Mouse (Mus musculus): ENCODE measurements around the gene Antxrl.

Antxrl gene

DNA sequence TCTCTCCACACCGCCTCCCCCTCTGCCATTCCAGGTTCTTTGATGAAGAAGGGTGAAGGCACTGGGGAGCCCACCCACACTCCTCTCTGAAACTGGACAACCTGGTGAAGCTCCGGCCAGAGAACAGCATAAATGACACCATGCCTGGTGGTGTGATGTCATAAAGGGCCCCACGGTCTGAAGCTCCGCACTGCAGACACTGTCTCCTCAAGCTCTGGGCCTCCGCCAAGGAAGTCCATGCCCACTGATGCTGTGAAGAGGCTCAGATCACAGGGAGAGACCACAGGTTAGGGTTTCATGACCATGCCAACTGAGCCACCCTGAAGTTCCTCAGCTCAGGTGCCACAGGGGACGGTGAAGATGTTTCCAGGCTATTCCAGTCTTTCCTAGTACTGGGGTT lies at the start of gene Antxrl:
TSS of gene Antxrl (plus strand) at position 192 of the 400 bp plus-strand sequence.
- no peak for DNase-seq (ENCODE audit: low spot score in 2 of 2)

DNA sequence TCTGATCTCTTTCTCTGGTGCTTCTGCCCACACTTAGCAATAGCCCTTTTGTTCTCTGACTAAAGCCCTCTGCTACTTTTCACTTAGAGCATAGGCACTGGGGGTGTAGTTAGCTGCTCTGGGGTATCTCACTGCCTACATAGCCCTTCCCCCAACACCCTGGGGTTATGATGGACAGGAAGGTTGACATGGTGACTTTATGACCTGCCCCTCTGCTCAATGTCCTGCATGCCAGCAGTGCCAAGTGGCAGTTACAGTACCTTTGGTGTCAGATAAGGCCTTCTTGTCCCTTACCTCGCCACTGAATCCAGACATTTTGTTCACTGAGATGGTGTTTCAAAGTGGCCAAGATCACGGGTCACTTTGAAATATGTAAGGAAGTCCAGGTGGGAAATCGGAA lies 37.4 kb upstream of the Antxrl start, which contains the start of gene Gm30083:
TSS of gene Gm30083 (minus strand) at position 120 of the 400 bp plus-strand sequence.
- no peak for DNase-seq (ENCODE audit: low spot score in 2 of 2)

DNA sequence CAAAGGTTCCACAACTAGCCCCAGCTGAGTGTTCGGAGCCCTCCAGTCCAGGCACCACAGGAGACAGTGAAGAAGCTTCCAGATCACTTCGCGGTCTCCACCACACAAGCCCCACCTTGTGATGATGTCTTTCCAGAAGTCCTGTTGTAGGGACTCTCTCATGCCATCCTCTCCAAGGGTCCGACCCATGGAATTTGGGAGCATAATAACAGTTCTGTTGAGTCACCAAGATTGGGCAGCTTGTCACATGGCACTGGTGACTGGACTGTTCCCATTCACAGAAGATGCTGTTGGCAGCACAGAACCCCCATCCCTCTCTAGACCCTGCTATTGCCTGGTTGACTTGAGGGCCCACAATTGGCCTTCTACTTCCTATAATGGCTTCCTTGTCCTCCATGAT lies 36.1 kb upstream of the Antxrl start, which contains the start of gene Gm5460:
TSS of gene Gm5460 (plus strand) at position 378 of the 400 bp plus-strand sequence.
- DNase-seq (ENCODE audit: low spot score in 2 of 2) = no peak

DNA sequence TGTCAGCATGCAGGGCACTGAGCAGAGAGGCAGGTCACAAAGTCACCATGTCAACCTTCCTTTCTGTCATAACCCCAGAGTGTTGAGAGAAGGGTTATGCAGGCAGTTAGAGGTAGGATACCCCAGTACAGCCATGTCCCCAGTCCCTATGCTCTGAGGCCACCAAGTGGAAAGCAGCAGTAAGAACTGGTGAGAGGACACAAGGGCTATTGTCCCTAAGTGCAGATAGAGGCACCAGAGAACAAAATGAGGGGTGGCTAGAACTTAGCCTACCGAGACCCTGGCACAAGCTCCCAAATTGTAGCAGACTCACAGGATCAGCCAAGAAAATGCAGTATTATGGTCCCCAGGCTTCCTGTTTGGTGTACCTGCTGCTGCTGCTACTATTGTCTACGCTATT lies 35.6 kb upstream of the Antxrl start:
- DNase-seq (ENCODE audit: low spot score in 2 of 2) = no peak

DNA sequence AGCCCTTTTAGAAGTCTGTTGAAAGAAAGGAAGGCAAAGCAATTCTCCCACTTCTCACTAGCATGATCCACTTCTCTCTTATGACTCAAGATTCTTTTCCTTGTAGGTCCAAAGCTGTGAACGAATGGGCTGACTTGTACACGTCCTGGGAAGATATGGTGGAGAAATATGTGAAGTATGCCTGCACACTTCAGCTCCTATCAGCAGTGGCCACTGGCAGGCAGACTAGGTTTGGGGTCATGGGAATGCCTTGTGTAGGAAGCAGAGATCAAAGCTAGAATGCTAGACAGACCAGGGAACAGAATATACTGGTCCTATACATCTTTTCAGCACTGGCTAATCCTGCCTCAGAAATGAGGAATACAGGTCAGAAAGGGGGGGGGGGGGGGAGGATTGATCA lies 25.8 kb upstream of the Antxrl start:
- no peak for DNase-seq (ENCODE audit: low spot score in 2 of 2)

DNA sequence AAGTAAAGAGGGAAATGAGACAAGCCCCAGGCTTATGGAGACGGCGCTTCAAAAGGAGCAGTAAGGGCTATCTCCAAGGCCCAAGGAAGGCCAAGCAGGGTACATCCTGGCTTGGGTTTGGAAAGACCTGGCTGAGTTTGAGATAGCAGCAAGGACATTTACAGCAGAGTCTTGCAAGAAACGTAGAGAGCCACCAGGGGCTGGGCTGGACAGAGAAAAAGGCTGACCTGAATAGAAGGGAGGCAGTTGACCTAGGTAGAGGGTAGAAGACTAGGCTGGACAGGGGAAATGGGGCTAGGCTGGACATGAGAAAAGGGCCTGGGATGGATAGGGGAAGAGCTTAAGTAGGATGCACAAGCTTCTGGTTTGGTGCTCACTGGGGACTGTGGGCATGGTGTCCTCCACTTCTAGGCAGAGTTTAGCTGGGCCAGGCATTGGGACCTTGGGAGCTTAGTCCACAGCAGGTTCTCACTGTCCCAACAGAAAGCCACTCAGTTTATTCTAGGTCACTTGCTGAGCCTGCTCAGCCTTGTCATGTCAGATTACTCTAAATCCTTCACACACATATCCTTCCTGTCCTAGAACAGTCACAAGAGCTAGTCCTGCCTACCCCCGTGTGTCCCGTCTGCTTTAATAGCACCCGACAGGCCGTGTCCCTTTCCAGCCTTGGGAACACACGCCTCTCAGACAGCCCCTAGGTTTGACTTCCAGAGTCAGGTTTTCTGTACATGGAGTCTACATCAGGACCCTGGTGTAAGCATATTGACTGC lies 18.5 kb upstream of the Antxrl start:
- DNase-seq (ENCODE audit: low spot score in 2 of 2) = no peak

DNA sequence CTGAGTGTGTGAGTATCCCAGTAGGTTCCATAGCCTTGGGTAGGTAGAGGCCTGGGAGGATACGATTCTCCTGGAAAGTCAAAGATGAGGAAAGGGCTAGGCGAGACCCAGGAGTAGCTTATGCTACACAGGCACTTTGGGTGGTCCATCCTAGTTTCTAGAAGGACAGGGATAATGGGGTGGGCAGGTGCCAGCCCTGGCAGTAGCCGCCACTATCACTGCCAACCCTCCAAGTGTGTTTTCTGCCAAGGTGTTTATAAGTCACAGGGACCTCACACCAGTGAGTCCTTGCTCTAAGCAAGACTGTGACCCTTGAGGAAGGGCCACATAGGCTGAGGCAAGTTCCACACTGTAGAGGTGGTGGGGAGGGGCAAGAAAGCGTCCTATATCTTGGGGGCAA lies 11.3 kb upstream of the Antxrl start:
- no peak for DNase-seq (ENCODE audit: low spot score in 2 of 2)

DNA sequence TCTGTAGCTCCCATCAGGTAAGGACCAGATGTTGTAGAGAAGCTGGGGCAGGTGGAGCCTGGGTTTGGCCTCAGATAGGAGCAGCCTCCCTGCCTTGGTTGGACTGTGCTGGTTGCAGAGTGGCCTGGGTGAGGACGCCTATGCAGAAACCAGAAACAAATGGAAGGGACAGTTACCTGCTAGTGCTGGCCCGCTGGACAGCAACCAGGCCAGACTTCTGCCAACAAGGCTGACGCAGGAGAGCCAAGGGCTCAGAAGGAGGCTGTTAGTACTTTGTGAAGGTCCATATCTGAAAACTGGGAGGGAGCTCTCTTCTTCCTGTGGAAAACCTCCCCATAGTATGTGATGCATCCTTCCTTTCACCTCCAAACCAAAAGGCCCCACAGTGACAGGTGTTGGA lies 9.2 kb upstream of the Antxrl start:
- DNase-seq (ENCODE audit: low spot score in 2 of 2) = no peak

DNA sequence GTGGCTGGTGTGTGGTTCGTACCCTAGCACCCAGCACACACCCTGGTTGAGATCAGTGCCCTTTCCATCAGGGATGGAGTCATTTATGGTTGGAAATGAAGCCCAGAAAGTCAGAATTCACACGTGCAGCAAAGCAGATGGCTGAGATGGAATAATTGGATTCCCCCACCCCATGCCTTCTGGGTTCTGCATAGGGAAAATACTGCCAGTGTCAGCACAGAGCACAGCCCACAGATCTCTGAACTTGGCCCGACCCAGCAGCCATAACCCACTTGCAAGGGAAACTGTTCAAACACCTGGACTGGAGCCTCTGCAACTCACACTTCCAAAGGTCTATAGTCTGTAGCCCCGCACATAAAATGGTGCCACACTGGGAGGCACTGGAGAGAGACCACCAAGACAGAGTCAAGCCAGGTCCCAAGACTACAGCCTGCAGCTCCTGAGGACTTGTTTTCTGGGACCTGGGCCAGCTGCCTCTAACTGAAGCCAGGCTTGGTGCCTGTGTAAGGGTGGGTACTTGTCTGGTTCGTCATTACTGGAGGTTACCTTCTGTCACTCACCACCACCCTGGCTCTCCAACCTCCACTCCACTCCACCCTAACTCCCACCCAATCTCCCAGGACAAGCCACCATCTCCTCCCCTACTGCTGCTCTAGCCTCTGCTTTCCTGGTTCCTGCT lies 2.3 kb upstream of the Antxrl start:
- DNase-seq (ENCODE audit: low spot score in 2 of 2) = no peak

DNA sequence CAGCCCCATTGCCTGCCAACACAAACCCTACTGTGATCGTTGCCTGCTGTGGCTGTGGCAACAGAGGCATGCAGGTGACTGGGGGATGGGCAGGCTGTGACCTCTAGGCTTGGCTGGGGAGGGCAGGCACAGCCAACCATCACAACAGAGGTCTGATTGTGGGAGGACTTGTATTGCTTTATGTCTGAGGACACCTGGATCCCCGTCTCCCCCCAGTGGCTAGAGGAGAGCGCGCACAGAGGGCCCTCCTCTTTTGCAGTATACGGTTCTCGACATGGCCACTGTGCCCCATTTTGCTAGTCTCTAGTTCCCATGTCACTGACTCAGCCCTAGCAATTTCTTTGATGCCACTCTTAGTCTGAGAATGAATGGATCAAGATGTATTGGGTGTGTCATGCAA lies 19.2 kb downstream of the Antxrl start:
- no peak for DNase-seq (ENCODE audit: low spot score in 2 of 2)

DNA sequence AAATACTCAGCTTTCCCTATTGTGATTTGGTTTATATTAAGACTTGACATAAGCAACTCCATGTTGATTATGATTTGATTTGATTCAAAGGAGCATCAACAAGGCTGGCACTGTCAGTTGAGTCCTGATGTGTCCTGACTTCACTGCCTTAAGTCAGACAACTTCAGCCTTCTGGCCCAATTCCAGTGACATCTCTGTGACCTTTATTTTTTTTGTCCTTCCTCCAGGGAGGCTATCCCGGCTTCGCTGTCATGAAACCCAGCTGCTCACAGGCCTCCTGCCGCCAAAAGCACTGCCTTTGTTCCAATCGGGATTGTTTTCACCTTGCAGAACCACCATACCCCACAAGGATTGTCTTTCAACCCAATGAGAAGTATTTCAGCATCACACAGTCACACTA lies 22.8 kb downstream of the Antxrl start:
- DNase-seq (ENCODE audit: low spot score in 2 of 2) = no peak

DNA sequence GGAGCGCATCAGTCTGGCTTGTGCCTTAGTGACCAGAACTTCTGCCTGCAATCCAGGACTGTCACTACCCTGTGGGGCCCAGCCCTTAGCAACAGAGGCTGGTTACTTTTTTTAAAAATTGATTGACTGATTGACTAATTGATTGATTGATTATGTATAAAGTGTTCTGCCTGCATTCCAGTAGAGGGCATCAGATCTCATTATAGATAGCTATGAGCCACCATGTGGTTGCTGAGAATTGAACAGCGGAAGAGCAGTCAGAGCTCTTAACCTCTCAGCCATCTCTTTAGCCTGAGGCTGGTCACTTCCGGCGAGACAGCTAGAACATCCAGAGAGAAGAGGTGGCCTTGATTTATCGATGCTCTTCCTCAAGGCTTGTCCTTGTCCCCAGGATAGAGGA lies 24.7 kb downstream of the Antxrl start:
- no peak for DNase-seq (ENCODE audit: low spot score in 2 of 2)

DNA sequence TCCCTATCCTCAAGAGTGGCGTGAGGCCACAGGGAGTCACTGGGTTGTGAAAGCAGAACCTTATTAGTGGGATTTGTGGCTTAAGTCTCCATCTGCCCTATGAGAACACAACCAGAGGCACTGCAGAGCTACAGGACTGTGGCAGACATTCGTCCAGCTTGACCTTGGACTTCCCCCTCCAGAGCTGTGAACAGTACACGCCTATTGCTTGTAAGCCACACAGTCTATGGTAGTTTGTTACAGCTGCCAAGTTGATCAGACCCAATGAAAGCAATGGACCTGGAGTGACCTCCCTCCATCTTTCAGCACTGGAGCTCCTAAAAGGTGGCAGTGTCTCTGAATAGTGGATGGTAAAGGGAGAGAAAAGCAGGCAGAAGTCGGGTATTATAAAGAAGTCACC lies 25.8 kb downstream of the Antxrl start:
- no peak for DNase-seq (ENCODE audit: low spot score in 2 of 2)

DNA sequence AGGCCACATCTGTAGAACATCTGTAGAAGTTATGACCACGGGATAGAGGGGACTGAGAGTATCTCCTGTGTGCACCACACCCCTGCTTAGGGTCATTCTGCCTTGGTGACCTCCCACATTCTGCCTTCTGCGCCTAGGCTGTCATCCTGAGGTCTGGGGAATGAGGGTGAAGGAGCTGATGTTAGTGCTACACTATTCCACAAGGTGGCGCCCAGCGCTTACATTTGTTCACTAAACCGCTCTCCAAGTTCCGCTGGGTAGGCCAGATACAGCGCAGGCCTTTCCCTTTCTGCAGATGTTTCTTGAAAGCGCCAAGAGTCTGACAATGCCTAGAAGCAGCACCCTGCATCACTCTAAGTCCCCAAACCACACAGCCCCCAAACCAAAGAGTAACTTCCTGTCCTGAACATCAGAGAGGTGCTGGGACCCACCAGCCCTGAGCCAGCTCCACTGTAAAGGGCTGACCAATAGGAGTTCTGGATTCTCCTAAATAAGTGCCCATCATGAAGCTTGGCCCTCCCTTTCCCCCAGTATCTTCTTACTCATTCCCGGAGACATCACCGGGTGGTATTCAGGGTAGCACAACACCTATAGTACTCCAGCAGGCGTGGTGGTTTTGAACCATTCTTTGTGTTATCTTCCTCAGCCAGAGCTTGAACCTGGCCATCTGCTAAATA lies 28.0 kb downstream of the Antxrl start:
- DNase-seq (ENCODE audit: low spot score in 2 of 2) = peak; percentile 50 to 55

DNA sequence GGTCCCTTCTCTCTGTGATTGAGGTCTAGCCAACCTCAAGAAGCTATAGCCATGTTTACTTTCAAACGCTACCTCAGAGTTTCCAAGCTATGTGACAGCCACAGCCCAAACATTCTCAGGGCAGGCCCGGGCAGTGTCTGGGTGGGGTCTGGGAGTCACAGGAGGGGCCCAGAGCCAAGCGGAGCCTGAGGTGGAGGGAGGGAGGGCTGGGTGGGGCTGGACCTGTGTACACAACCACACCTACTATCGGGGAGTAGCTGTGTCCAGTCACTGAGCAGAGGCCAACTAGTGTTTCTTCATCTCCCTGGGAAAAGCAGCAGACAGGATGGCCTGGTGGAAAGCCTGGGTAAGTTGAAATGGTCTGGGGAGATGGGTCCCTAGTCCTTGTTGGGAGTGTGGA lies 33.2 kb downstream of the Antxrl start, which contains the start of gene Anxa8:
TSS of gene Anxa8 (plus strand) at position 251 of the 400 bp plus-strand sequence.
- DNase-seq (ENCODE audit: low spot score in 2 of 2) = peak in 1 of 2 experiments; percentile 85

DNA sequence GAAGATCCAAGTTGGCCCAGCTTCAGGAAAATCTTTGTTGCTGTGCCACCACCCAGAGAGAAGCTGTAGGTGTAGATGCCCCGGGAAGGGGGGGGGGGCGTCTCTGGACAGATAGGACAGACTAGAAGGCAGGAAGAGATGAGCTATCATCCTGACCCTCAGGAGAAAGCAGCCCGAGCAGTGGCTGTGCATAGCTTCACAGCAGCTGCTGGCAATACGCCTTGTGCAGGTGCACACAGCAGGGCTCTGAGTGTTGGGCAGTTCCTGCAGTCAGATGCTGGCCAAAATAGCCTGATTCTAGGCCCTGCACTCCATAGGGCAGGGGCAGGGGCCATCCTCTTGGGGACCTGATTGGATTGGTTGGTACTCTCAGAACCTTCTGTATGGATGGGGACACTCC lies 34.3 kb downstream of the Antxrl start:
- DNase-seq (ENCODE audit: low spot score in 2 of 2) = no peak

DNA sequence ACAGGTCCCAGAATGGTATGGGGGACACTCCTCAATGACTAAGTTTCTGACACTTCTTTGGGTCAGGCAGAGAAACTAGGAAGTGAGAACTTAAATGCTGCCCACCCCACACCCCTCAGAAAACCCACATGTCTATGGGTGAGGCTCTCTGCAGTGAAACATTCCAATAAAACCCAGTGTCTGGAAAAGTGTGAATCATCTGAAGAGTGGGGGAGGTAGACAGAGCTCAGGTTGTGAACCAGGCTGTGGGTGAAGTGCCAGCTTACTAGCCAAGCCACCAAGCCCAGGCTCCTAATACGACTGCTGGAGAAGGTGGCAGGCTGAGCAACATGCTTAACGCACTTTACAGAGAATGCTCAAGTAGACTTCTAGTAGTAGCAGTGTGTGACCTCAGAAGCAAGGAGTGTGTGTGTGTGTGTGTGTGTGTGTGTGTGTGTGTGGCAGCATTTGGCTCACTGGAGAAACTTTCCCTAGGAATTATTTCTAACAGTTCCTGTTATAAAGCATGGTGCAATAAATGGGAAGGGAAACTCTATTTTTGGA lies 35.4 kb downstream of the Antxrl start:
- DNase-seq (ENCODE audit: low spot score in 2 of 2) = no peak

DNA sequence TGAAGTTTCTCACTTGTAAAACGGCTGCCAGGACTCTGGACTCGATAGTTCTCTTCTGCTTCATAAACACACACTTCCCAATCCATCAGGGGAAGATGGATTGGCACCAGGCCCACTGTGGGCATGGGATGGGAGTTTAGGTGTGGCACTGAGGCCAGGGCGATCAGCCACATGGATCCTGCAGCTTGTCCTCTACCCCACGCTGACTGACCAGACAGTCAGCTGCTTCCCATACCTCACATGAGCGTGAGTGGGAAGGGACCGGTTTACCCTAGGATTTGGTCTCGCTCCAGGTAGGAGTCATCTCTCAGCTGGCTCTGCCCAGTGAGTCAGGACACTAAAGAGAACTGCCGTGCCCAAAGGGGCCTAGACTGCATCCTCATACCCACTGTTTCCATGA lies 37.3 kb downstream of the Antxrl start:
- no peak for DNase-seq (ENCODE audit: low spot score in 2 of 2)

DNA sequence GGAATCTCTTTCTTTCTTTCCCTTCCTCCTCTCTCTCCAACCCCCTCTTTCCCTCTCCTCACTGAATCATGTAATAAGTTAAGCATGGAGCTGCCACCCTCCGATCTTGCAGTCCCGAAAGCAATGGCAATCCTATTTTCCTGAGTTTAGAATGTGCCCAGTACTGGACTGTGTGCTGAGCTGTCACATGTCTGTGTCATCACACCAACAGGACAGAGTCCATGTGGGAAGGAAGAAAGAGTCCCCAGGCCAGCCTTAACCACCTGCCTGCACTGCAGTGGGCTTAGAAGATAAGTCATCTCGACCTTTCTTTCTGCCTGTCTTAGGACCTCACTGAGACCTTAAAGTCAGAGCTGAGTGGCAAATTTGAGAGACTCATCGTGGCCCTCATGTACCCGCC lies 39.0 kb downstream of the Antxrl start:
- DNase-seq (ENCODE audit: low spot score in 2 of 2) = no peak

DNA sequence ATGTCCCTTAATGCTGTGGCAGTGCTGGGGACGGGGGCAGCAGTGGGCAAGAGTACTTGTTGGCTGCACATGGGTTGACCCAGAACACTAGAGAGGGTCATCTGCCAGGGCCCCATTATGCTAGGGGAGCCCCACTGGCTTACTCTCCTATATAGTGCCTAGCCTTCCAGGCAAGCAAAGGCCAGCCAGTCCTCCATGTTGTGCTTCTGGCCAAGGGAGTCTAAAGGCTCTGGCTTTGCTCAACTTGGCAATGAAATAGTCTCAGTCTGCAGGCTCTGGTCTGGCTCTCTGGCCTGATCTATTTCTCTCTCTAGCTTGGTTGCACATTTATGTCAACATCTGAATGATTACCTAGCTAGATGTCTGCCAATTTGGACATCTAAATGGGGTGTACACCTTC lies 40.3 kb downstream of the Antxrl start:
- DNase-seq (ENCODE audit: low spot score in 2 of 2) = no peak

DNA sequence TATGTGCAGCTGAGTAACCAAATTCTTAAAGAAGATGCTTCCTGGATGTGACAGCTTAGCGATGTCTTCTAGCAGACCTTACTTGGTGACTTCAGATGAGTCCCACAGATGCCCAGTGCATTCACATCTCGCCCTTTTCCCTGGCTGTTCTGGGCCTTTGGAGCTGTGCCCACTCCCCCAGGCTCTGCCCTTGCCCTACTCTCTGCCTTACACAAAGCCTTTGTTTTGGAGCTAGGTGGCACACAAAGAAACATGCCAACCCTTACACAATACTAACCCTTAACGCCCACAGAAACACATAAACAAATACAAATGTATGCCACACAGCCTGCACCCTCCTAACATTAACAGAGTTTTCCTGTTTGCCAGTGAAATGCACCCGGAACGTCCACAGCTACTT lies 43.7 kb downstream of the Antxrl start:
- no peak for DNase-seq (ENCODE audit: low spot score in 2 of 2)

DNA sequence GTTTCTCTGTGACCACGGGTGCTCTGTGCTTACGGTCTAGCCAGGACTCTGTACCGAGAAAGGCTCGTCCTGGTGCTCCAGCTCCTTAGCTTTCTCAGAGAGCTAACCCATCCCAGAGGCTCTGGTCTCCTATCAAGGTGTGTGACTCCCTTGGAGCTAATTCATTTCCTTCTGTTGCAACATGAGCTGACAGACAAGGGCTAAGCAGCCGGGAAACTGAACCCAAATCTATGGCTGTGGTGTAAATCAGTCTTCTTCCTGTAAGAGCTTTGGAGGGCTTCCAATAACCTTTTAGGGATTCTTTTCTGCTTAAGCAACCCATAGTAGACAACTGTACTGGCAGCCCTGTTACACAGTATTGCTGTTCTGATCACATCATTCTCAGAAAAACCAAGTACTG lies 50.1 kb downstream of the Antxrl start, which contains the start of gene A630023A22Rik:
TSS of gene A630023A22Rik (minus strand) at position 154 of the 400 bp plus-strand sequence.
- DNase-seq (ENCODE audit: low spot score in 2 of 2) = no peak

Data from urinary bladder, adult 18-20 months (tissue).